Mouse (Mus musculus): Measurements from ENCODE around the gene D630045J12Rik. TPM values are rescaled to one million over a fixed set of nuclear protein-coding genes. Genes with fewer than 3 reads are reported as not detected.

D630045J12Rik gene
- polyA plus RNA-seq, 1 experiment from 2014 or later, result 0.28 TPM

DNA sequence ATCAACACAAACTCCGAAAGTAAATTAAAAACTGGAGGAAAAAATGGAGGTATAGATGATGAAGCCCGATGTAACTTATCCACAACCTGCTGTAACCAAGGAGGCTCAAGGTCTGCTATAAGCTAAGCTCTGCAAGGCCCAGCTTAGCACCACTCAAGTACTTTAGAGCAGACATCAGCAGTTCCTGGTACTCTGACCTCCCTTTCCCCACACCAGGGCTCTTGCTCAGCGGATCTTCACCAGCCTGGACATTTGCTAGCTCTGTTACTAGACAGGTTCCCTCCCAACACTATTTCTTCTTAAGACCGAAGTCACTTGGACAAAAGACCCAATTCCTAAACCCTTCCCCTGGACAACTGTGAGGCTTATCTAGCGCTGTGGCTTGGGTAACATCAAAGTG, 128.9 kb downstream of the D630045J12Rik start:
- WGBS (ENCODE audit: insufficient replicate concordance), result 73% methylated on average over 5 of the region's 5 CpGs
- Histone ChIP-seq H3K36me3 (no peaks in the 10 kb centered on the region), H3K9ac (no peak overlapping the region), H3K27me3 (no peaks in the 10 kb centered on the region), H3K4me2 (no peak overlapping the region), H3K9me3 (replicated peaks) (no peaks in the 10 kb centered on the region), H3K27ac (no peak overlapping the region), H3K4me1 (replicated peaks) (peaks cover 12% of the 10 kb centered on the region), H3K4me3 (replicated peaks) (no peak overlapping the region)
- no peak for DNase-seq
- ATAC-seq (ENCODE audit: low read depth), result no peak

DNA sequence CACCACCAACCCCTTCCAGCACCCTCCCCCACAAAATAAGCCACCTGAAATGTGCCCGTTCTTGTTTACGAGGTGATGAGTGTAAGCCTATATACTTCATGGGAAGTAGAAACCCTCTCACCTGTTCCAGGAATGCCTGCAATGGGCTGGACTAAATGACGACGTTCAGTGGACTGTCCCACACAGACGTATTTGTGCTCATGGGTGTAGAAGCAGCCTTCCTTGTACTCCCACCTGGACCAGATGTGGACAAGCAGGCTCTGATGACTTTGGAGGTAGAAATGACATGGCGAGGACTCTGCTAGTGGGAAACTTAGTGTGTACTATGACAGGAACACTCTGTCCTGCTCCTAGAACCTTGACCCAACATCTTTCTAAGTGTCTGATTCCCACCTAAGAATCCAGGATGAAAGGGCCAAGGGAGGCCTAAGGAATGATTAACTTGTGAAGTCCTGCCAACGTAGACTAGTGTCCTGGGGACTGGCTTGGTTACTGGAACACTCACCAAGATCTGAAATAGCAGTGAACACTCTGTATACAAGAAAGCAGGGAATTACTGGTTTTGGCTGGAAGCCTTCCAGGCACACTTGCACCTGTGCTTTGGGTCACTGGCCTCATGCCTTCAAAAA, 129.5 kb downstream of the D630045J12Rik start, which contains the start of gene Atp6v0a4:
TSS of gene Atp6v0a4 (minus strand) at position 380 of the 629 bp plus-strand sequence.
- Histone ChIP-seq H3K36me3 (no peaks in the 10 kb centered on the region), H3K9me3 (replicated peaks) (no peaks in the 10 kb centered on the region), H3K9ac (no peak within 1 kb of the TSS), H3K4me1 (replicated peaks) (peaks cover 12% of the 10 kb centered on the region), H3K4me2 (no peak within 1 kb of the TSS), H3K4me3 (replicated peaks) (no peak within 1 kb of the TSS), H3K27me3 (no peaks in the 10 kb centered on the region), H3K27ac (no peak within 1 kb of the TSS)
- DNase-seq (no peak), ATAC-seq (ENCODE audit: low read depth) (no peak)
- WGBS (ENCODE audit: insufficient replicate concordance), result 73% methylated on average over 7 of the region's 7 CpGs

DNA sequence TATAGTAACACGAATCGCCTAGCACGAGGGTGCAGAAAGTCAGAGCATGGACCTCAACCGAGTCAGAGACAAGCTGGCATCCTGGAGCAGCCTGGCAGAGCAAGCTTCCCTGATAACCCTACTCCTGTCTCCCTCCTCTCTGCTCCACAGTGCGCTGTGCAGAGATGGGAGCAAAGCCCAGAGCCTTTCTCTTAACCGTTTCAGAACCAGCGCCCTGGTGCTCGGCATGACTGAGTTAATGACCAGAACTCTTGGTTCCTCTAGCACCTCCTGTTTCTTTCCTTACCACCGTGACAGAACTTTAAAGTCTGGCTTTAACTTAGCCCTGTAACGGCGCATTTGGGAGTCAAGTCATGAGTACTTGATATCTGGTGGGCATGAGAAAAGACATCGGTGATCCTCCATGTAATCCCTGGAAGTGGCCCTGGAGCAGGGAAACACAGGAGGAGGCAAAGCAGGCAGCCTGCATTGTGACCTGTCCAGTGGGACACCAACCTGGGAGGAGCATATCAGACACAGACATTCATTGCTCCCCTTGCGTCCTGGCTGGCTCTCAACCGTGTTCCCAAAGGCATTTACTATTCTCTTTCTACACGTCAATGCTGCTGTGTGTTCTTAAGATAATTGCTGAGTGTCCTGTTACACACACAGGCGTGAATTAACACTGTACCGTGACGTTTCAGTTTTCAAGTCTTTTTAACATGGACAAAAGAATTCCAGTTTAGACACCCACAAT, 130.2 kb downstream of the D630045J12Rik start:
- Histone ChIP-seq H3K27me3 (no peaks in the 10 kb centered on the region), H3K36me3 (no peaks in the 10 kb centered on the region), H3K4me2 (no peak overlapping the region), H3K9ac (no peak overlapping the region), H3K4me1 (replicated peaks) (peaks cover 12% of the 10 kb centered on the region), H3K27ac (no peak overlapping the region), H3K9me3 (replicated peaks) (no peaks in the 10 kb centered on the region), H3K4me3 (replicated peaks) (no peak overlapping the region)
- 70% methylated on average over 18 of the region's 18 CpGs for WGBS (ENCODE audit: insufficient replicate concordance)
- DNase-seq, result no peak
- no peak for ATAC-seq (ENCODE audit: low read depth)

DNA sequence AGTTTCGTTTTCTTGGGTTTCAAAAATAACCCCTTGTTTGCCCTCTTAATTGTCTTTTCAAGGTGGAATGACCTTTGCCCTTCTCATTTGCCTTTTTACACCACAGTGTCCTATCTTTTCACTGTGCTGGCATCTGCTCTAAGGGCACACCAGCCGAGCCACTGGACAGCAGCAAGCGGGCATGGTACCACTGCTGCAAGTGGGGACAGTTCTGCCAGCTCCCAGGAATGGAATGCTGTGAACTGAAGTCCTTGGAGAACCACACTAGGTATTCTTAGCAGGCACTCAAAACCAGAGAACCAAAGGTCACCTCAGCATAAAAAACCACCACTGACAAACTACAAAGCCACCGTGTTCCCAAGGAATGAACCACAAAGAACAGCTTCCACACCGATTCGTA, 131.0 kb downstream of the D630045J12Rik start:
- H3K4me3 ChIP-seq (replicated peaks), result no peak overlapping the region
- H3K36me3 ChIP-seq, result no peaks in the 10 kb centered on the region
- ATAC-seq (ENCODE audit: low read depth) (no peak), DNase-seq (no peak)
- no peak overlapping the region for H3K4me2 ChIP-seq
- H3K9me3 ChIP-seq (replicated peaks), result no peaks in the 10 kb centered on the region
- peaks cover 12% of the 10 kb centered on the region for H3K4me1 ChIP-seq (replicated peaks)
- WGBS (ENCODE audit: insufficient replicate concordance), result 63% methylated on average over 6 of the region's 6 CpGs
- H3K27me3 ChIP-seq, result no peaks in the 10 kb centered on the region
- H3K27ac ChIP-seq, result no peak overlapping the region
- H3K9ac ChIP-seq, result no peak overlapping the region

DNA sequence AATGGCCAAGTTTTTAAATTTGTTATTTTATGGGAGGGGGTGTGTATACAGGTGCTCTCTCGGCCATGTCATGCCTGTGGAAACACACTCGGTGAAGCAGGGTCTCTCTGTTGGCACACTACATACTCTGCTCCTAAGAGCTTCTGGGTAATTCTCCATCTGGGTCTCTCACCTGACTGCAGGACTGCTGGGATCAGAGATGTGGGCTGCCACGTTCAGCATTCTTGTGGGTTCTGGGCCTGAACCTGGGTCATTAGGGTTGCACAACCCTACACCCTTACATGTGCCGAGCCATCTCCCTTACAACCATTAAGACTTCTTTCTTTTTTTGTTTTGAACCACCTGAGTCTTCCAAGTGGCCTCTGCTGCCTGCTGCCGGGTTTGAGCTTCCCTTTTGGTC, 132.0 kb downstream of the D630045J12Rik start:
- Histone ChIP-seq H3K4me3 (replicated peaks) (no peak overlapping the region), H3K4me2 (no peak overlapping the region), H3K9me3 (replicated peaks) (no peaks in the 10 kb centered on the region), H3K4me1 (replicated peaks) (peaks cover 8% of the 10 kb centered on the region), H3K27me3 (no peaks in the 10 kb centered on the region), H3K36me3 (no peaks in the 10 kb centered on the region), H3K27ac (no peak overlapping the region), H3K9ac (no peak overlapping the region)
- 55% methylated on average over 5 of the region's 5 CpGs for WGBS (ENCODE audit: insufficient replicate concordance)
- ATAC-seq (ENCODE audit: low read depth), result no peak
- DNase-seq, result no peak

DNA sequence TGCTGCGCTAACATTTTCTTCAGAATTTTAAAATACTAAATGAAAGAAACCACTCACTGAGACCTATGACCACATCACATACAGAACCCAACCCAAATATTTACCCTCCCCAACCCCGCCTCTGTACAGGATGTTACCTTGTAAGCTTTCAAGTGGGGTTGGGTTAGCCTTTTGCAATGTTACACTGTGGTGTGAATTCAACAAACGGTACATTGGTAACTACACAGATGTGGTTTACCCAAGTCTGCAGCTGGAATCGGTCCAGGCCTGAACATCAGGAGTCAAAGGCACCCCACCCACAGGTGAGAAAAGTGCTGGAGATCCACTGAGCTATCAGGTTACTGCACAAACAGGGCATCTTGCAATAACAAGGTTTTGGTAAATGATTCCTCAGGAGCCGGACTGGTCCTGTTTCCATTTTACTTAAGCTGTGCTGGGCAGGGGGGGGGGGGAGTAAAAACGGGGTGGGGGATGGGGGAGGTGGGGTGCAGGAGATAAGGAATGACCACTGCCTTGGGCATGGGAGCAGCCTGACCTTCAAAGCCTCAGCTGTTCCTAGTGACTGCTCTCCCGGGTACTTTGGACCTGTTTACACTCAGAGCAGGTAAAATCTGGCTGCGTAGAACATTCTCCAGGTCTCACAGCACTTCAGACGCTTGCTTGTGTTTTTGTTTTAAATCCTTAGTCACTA, 133.0 kb downstream of the D630045J12Rik start:
- ATAC-seq (ENCODE audit: low read depth) (peak; percentile 80), DNase-seq (no peak)
- Histone ChIP-seq H3K9ac (no peak overlapping the region), H3K4me1 (replicated peaks) (no peaks in the 10 kb centered on the region; the same call in 1 of the 2 replicates), H3K27ac (no peak overlapping the region; the same call in 1 of the 2 replicates), H3K4me3 (replicated peaks) (no peak overlapping the region), H3K9me3 (replicated peaks) (no peaks in the 10 kb centered on the region), H3K27me3 (no peaks in the 10 kb centered on the region), H3K36me3 (no peaks in the 10 kb centered on the region), H3K4me2 (no peak overlapping the region)
- 53% methylated on average over 9 of the region's 9 CpGs for WGBS (ENCODE audit: insufficient replicate concordance)

DNA sequence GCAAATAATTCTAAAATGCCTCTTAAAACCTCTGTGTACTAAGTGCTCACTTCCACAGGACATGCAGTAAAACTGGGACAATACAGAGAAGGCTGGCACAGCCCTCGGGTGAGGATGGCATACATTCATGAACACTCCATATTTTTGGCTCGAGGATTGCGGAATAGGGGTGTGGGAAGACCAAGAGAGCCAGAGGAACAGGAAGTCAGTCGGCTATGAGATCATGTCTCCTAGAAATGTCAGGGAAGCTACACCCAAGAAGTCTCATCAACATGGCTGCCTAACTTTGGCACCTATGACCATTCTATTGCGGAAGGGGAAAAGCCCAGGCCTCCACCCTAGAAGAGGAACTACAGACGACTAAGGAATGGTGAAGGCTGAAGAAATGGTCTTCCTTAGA, 135.5 kb downstream of the D630045J12Rik start:
- Histone ChIP-seq H3K4me1 (replicated peaks) (no peaks in the 10 kb centered on the region; the same call in 1 of the 2 replicates), H3K4me3 (replicated peaks) (no peak overlapping the region), H3K9me3 (replicated peaks) (no peaks in the 10 kb centered on the region), H3K27ac (no peak overlapping the region), H3K9ac (no peak overlapping the region), H3K36me3 (no peaks in the 10 kb centered on the region), H3K4me2 (no peak overlapping the region), H3K27me3 (no peaks in the 10 kb centered on the region)
- DNase-seq, result no peak
- ATAC-seq (ENCODE audit: low read depth), result no peak
- WGBS (ENCODE audit: insufficient replicate concordance), result 60% methylated on average over 6 of the region's 6 CpGs

DNA sequence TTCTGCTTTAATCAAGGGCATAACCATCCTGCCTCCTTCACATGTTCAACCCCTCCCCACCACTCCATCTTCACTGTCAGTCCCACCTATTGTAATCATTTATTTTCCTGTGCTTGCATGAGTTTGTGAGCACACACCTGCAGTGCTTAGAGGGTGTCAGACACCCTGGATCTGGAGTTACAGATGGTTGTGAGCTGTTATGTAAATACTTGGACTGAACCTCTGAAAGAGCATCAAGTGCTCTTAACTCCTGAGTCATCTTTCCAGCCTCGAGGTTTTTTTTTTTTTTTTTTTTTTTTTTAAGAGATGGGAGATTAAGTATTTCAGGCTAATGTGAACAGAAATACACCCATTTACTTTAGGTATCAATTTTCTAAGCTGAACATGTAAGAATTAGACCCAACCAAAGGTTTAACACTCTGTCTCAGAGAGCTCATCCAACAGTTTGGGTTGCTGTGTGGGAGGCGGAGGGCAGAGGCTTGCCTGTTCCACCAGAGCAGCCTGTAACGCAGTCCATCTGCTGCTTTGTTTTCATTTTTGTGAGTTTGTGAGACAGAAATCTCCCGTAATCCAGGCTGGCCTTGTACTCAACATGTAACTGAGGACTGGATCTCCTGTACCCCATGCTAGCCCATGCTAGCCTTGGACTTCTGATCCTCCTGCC, 137.6 kb downstream of the D630045J12Rik start:
- no peak overlapping the region for H3K9ac ChIP-seq
- no peak overlapping the region for H3K27ac ChIP-seq
- H3K27me3 ChIP-seq, result no peaks in the 10 kb centered on the region
- no peaks in the 10 kb centered on the region for H3K4me1 ChIP-seq (replicated peaks)
- no peak for ATAC-seq (ENCODE audit: low read depth)
- no peak overlapping the region for H3K4me3 ChIP-seq (replicated peaks)
- no peak overlapping the region for H3K4me2 ChIP-seq
- no peak for DNase-seq
- no peaks in the 10 kb centered on the region for H3K9me3 ChIP-seq (replicated peaks)
- 57% methylated on average over 4 of the region's 4 CpGs for WGBS (ENCODE audit: insufficient replicate concordance)
- H3K36me3 ChIP-seq, result no peaks in the 10 kb centered on the region

DNA sequence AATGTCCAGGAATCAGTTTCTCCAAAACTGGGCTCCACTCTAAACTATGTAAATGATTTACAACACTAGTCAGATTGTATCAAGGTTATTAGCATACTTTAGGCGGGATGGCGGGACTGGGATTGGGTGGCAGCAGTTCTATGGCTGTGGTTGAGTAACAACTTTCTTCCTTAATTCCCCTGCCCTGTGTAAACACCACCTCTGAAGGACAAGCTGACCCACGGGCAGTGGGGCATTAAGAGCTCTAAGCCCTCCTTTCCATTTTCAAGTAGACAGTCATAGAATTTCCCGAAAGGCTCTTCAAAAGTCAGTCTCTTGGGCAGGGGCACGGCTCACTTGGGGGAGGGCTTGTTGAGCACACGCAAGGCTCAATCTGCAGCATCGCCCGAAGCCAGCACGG, 142.9 kb downstream of the D630045J12Rik start:
- no peak overlapping the region for H3K27ac ChIP-seq
- no peak for DNase-seq
- no peak overlapping the region for H3K4me2 ChIP-seq
- no peak overlapping the region for H3K9ac ChIP-seq
- WGBS (ENCODE audit: insufficient replicate concordance), result 57% methylated on average over 9 of the region's 9 CpGs
- H3K27me3 ChIP-seq, result peaks cover 13% of the 10 kb centered on the region; the same call in 1 of the 2 replicates
- no peaks in the 10 kb centered on the region for H3K36me3 ChIP-seq
- ATAC-seq (ENCODE audit: low read depth), result no peak
- H3K4me1 ChIP-seq (replicated peaks), result 0 out of 2 replicates have a peak, but pooled peaks cover 3% of the 10 kb centered on the region
- no peak overlapping the region for H3K4me3 ChIP-seq (replicated peaks)
- no peaks in the 10 kb centered on the region for H3K9me3 ChIP-seq (replicated peaks)

DNA sequence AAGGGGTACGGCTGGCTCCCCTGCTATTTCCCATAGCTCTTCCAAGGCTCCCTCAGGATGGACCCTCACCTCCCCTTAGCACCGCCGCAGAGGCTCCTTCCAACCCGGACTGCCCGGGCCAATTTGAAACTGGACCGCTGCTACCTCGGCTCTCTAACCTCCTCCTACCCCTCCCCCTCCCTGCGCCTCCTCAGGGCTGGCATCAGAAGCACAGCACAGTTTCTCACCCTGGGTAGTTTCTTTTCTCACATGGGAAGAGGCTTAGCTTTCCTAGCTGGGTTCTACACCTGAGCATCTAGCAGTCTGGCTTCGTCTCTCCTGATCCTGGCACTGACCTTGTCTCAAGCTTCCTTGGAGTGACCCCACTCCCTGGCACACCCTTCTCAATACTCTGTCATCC, 143.9 kb downstream of the D630045J12Rik start:
- DNase-seq (no peak), ATAC-seq (ENCODE audit: low read depth) (no peak)
- H3K27ac ChIP-seq, result no peak overlapping the region
- no peak overlapping the region for H3K9ac ChIP-seq
- H3K9me3 ChIP-seq (replicated peaks), result no peaks in the 10 kb centered on the region
- 0 out of 2 replicates have a peak, but pooled peaks cover 3% of the 10 kb centered on the region for H3K4me1 ChIP-seq (replicated peaks)
- WGBS (ENCODE audit: insufficient replicate concordance), result 14% methylated on average over 9 of the region's 9 CpGs
- H3K27me3 ChIP-seq, result peaks cover 13% of the 10 kb centered on the region; the same call in 1 of the 2 replicates
- H3K4me2 ChIP-seq, result no peak overlapping the region
- H3K4me3 ChIP-seq (replicated peaks), result no peak overlapping the region
- no peaks in the 10 kb centered on the region for H3K36me3 ChIP-seq

All from liver, embryonic 13.5 days (tissue).